Mouse (Mus musculus): ENCODE data around the gene Pptc7. TPM values are rescaled to one million over a fixed set of nuclear protein-coding genes. Genes with fewer than 3 reads are reported as not detected.
A peak's percentile ranks its signal among the peaks of the same experiment; 100 is the strongest.

Pptc7 gene
- total RNA-seq, 2 experiments from 2014 or later, result 18.8 to 22.0 TPM

DNA sequence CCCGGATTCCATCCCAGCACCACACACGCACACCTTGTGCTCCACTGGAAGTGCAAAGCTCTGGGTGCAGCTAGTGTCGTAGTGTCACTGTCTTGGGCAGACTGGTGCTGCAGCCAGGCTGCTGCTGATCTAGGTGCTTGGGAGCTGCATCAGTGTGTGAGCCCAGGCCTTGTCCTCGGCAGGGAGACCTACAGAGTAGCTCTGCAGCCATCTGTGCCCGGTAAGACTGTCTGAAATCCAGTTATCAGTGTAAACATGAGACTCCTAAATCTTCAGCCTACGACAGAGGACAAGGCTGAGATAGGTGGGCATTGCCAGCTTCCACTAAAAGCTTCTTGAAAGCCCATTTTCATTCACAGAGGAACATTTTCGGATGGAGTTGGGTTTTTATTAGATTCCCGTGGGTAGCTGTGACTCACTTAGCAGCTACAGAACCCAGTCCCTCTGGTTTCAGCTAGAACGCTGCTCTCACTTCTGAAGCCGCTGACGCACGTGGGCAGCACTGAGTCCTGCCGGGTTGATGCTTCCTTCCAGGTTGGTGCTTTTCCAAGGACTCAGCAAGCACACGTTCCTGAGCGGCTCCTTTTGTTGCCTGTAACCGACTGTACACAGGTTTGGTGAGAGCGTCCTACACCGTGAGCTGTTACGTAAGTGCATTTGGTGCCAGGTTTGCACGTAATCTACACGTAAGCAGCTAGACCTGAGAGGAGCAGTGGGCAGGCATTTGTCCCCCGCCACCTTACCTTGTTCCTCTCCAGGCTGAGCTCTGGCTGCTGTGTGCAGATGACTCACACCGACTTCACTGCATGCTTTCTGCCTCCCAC is 40.7 kb downstream of the Pptc7 start:
- no peak for ATAC-seq (ENCODE audit: poor library complexity, severe bottlenecking)

DNA sequence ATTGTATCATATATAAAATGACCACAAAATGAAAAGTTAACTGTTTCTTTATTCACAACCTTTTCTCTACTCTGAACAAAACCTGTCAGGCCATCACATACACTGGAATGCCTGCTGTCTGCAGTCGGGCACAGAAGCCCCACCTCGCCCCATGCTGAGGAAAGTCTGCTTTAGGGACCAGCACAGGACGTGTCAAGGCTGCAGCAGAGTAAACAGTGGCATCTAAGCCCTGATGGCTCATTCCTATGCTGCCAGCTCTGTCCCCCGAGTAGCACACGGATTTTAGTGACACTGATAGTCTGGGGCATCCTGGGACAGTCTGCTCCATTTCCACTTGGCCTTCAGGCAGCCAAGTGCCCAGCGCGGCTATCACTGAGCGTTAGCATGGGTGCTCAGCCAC is 41.3 kb downstream of the Pptc7 start:
- no peak for ATAC-seq (ENCODE audit: poor library complexity, severe bottlenecking)

DNA sequence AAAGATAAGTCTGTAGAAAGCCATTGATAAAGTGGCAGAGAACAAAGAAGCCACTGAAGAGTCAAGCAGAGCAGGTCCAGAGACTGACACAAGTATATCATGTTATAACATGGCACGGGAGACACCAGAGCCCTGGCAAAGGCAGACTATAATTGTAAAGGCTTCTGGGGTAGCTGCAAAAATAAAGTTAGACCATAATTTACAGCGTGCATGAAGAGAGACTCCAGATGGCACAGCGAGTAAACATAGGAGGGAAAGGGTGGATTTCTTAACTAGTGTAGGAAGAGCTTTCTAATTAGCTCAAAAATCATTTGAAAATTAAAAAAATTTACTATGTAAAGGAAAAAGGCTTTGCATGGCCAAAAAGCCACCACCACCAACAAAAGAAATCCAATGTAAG is 43.1 kb downstream of the Pptc7 start:
- no peak for ATAC-seq (ENCODE audit: poor library complexity, severe bottlenecking)

- no peak for ATAC-seq (ENCODE audit: poor library complexity, severe bottlenecking)
Measured at GRCm38 (mm10) chr5:122330269-122330668, 46.1 kb downstream of the Pptc7 start.

- ATAC-seq (ENCODE audit: poor library complexity, severe bottlenecking), result no peak
Measured at GRCm38 (mm10) chr5:122334682-122335081, 50.5 kb downstream of the Pptc7 start.

GRCm38 (mm10) chr5:122336554-122337294 is 52.6 kb downstream of the Pptc7 start:
- ATAC-seq (ENCODE audit: poor library complexity, severe bottlenecking), result no peak

DNA sequence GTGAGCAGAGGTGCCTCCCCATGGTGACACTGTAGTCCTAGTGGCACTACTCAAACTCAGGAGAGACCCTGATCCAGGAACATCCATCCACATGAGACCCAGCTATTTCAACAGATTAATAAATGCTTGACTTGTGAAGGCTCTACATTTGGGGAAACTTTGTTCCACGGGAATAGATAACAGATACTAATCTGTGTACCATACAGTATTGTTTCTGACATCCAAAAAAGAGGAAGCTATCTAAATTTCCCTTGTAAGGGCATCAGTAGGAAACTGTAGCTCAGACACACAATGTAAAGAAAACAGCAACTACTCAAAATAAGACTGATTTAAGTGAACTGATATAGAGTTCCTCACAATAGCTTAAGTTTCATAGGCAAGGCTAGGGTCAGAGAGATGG is 58.7 kb downstream of the Pptc7 start:
- ATAC-seq (ENCODE audit: poor library complexity, severe bottlenecking), result 0 out of 2 replicates have a peak, but pooled peaks have one; percentile 18

DNA sequence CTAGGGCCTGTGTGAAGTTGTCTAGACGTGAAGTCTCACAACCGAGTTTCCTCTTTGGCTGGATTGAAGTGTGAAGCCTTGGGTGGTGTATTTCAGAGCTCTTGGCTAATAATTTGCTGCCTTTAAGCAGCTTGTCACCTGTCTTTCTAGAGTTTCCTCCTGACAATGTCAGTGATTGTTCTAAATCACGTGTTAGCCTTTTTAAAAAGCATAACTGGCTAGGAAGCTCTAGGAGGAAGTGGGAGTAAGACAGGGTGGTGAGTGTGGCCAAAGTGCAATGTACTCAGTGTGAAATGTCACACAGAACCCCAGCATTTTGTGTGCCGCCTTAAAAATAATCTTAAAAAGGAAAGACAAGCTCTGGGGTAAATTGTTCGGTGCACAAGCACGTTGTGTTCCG is 59.6 kb downstream of the Pptc7 start:
- peak; percentile 73 for ATAC-seq (ENCODE audit: poor library complexity, severe bottlenecking)

- peak; percentile 86 for ATAC-seq (ENCODE audit: poor library complexity, severe bottlenecking)
Measured at GRCm38 (mm10) chr5:122344260-122344659, 60.1 kb downstream of the Pptc7 start.

- ATAC-seq (ENCODE audit: poor library complexity, severe bottlenecking), result no peak
Measured at GRCm38 (mm10) chr5:122345777-122346176, 61.6 kb downstream of the Pptc7 start.

- peak; percentile 100 for ATAC-seq (ENCODE audit: poor library complexity, severe bottlenecking)
Measured at GRCm38 (mm10) chr5:122353807-122354491, 69.8 kb downstream of the Pptc7 start, which contains the start of the genes Rad9b and Vps29. Gene Rad9b, minus strand, starts transcription at chr5:122354233. Gene Vps29, plus strand, starts transcription at chr5:122354369.

GRCm38 (mm10) chr5:122354492-122355067 is 70.4 kb downstream of the Pptc7 start:
- no peak for ATAC-seq (ENCODE audit: poor library complexity, severe bottlenecking)

DNA sequence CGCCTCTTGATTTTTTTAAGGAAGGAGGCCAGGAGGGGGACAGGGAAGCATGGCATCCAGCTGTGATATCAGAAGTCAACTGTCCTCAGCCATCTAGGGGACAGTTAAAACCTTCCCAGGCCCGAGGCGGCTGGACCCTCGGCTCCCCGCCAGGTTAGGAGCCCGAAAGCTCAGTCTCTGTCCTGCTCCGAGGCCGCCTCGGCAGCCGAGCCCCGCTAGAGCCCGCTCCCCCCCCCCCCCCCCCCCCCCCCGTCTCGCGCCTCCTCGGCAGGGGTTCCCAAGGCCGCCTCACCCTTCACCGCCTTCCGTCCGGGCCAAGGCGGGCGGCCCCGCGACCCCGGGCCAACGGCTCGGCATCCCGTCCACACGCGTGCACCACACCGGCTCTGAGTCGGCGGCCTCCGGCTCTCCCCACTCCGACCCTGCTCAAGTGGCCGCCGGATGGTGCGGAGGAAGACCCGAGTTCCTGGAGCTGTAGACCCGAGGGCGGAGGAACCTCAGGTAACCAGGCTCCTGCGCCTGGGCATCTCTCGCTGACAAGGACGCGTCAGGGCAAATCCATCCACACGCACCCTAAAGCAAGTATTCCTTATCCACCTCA is 87.5 kb downstream of the Pptc7 start, which contains the start of gene Gpn3:
Gene Gpn3, plus strand, starts transcription at position 286 of the 601 bp plus-strand sequence.
- peak; percentile 59 for ATAC-seq (ENCODE audit: poor library complexity, severe bottlenecking)

GRCm38 (mm10) chr5:122372192-122372769 is 88.1 kb downstream of the Pptc7 start, which contains the start of gene Fam216a:
Gene Fam216a, minus strand, starts transcription at chr5:122372364.
- peak; percentile 96 for ATAC-seq (ENCODE audit: poor library complexity, severe bottlenecking)

- ATAC-seq (ENCODE audit: poor library complexity, severe bottlenecking), result no peak
Measured at GRCm38 (mm10) chr5:122372878-122373277, 88.7 kb downstream of the Pptc7 start.

Other genes with a start within 250 kb of the Pptc7 start
- 0.25 and 0.27 TPM in 2 replicates for gene Cux2, start 234.3 kb upstream of the Pptc7 start, total RNA-seq (2015)
- gene Cux2, start 234.3 kb upstream of the Pptc7 start, total RNA-seq (2017), result 0.16 and 0.22 TPM in 2 replicates
- gene Myl2, start 183.4 kb upstream of the Pptc7 start, total RNA-seq (2015), result 0.85 and 1.1 TPM in 2 replicates
- gene Myl2, start 183.4 kb upstream of the Pptc7 start, total RNA-seq (2017), result 3.4 and 6.4 TPM in 2 replicates
- gene Ccdc63, start 143.5 kb upstream of the Pptc7 start, total RNA-seq (2015), result 1.1 and 1.8 TPM in 2 replicates
- gene Ccdc63, start 143.5 kb upstream of the Pptc7 start, total RNA-seq (2017), result 1.3 and 3.5 TPM in 2 replicates
- gene Ppp1cc, start 126.1 kb upstream of the Pptc7 start, total RNA-seq (2015), result 354 and 364 TPM in 2 replicates
- gene Ppp1cc, start 126.1 kb upstream of the Pptc7 start, total RNA-seq (2017), result 189 and 193 TPM in 2 replicates
- 44.4 and 45.1 TPM in 2 replicates for gene Hvcn1, start 77.6 kb upstream of the Pptc7 start, total RNA-seq (2015)
- 51.2 and 59.3 TPM in 2 replicates for gene Hvcn1, start 77.6 kb upstream of the Pptc7 start, total RNA-seq (2017)
- gene Tctn1, start 19.9 kb upstream of the Pptc7 start, total RNA-seq (2015), result 3.2 and 4.3 TPM in 2 replicates
- gene Tctn1, start 19.9 kb upstream of the Pptc7 start, total RNA-seq (2017), result 3.5 and 6.5 TPM in 2 replicates
- gene Rad9b, start 69.9 kb downstream of the Pptc7 start, total RNA-seq (2015), result 0.82 and 1.6 TPM in 2 replicates
- 1.5 and 2.6 TPM in 2 replicates for gene Rad9b, start 69.9 kb downstream of the Pptc7 start, total RNA-seq (2017)
- gene Vps29, start 70.0 kb downstream of the Pptc7 start, total RNA-seq (2015), result 131 and 151 TPM in 2 replicates
- 83.5 and 101 TPM in 2 replicates for gene Vps29, start 70.0 kb downstream of the Pptc7 start, total RNA-seq (2017)
- 27.0 and 32.5 TPM in 2 replicates for gene Gpn3, start 87.5 kb downstream of the Pptc7 start, total RNA-seq (2015)
- gene Gpn3, start 87.5 kb downstream of the Pptc7 start, total RNA-seq (2017), result 18.5 and 19.7 TPM in 2 replicates
- gene Fam216a, start 88.0 kb downstream of the Pptc7 start, total RNA-seq (2015), result 7.2 and 7.6 TPM in 2 replicates
- gene Fam216a, start 88.0 kb downstream of the Pptc7 start, total RNA-seq (2017), result 9.4 and 10.5 TPM in 2 replicates
- gene Arpc3, start 107.5 kb downstream of the Pptc7 start, total RNA-seq (2015), result 319 and 422 TPM in 2 replicates
- 1,374 and 1,550 TPM in 2 replicates for gene Arpc3, start 107.5 kb downstream of the Pptc7 start, total RNA-seq (2017)
- 16.0 and 16.4 TPM in 2 replicates for gene Anapc7, start 137.3 kb downstream of the Pptc7 start, total RNA-seq (2015)
- gene Anapc7, start 137.3 kb downstream of the Pptc7 start, total RNA-seq (2017), result 18.3 and 28.9 TPM in 2 replicates
- gene Atp2a2, start 217.9 kb downstream of the Pptc7 start, total RNA-seq (2015), result 47.1 and 47.5 TPM in 2 replicates
- 65.0 and 65.8 TPM in 2 replicates for gene Atp2a2, start 217.9 kb downstream of the Pptc7 start, total RNA-seq (2017)

All from megakaryocyte, adult 5-6 weeks (primary cell).